ENCODE assay signal across 9 mouse cellular contexts in the genomic region with DNA sequence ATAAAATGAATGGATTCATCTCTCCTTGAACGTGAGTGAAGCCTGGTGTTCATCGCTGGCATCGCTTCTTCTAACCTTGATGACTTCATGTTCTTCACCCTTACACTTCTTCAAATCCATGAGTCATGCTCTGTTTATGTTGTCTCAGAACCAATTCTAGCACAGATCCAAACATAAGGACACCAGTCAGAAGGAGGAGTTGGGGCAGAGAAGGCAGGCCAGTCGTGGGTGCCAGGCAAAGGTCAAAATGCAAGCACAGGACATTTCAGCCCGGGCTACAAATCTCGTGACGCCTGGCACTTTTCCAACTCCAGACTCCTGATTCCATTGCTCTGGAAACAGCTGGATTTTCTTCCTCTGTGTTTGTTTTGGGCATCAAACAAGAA. TPM values are rescaled to one million over a fixed set of nuclear protein-coding genes. Genes with fewer than 3 reads are reported as not detected.
DNase-seq lines count a peak whose midpoint lies in the region; ATAC-seq and TF ChIP-seq lines count a peak whose summit lies in the region.
"Had no signal": no experiment of that assay in that cellular context is flagged by ENCODE, and none has a peak within 500 bp of the region (broad histone marks: within the 10 kb centered on the region; RNA-seq: fewer than 3 reads in every experiment).

No protein-coding gene starts in this region.

- in situ Hi-C loops in Patski (cut with MboI; ENCODE audit: low pct_unique_long_range_greater_than_20kb) = loop anchor here (25.0 kb wide), 1 partner anchor 695 kb away; a partner anchor contains a TSS

- no peaks in the 10 kb centered on the region for H3K27me3 ChIP-seq in Patski
- H3K27me3 ChIP-seq in hindbrain, embryonic 13.5 days = no peaks in the 10 kb centered on the region

- no peaks in the 10 kb centered on the region for H3K9me3 ChIP-seq in hindbrain, embryonic 13.5 days

- ATAC-seq in Patski = peak; percentile 68
- peak; percentile 34 for ATAC-seq in hindbrain, embryonic 13.5 days (ENCODE audit: low FRiP score)

- no peak for TF ChIP-seq CTCF in Patski (IDR thresholded peaks at IDR 0.05)

- 39% methylated on average over 7 of the region's 7 CpGs for WGBS in hindbrain, embryonic 13.5 days

- peak overlapping the region; percentile 91 for H3K4me3 ChIP-seq in hindbrain, embryonic 13.5 days

- H3K4me2 ChIP-seq in hindbrain, embryonic 13.5 days = peak overlapping the region; percentile 70

- peaks cover 3% of the 10 kb centered on the region for H3K36me3 ChIP-seq in hindbrain, embryonic 13.5 days

- CTCF ChIA-PET in Patski (lab: Charles Lee) = interaction anchor here (1.3 kb wide), 1 partner anchor 12 kb away, joined by 6 read pairs; no protein-coding TSS in a partner anchor

- H3K9ac ChIP-seq in hindbrain, embryonic 13.5 days = peak overlapping the region; percentile 94

- no peak for DNase-seq in Patski (ENCODE audit: low read depth, low spot score)
- peak; percentile 75 for DNase-seq in cerebellum, adult 9-10 months
- peak; percentile 84 for DNase-seq in gastrocnemius, adult 18-20 months (ENCODE audit: low spot score)
- DNase-seq in layer of hippocampus, postnatal 10 days (ENCODE audit: low spot score in 2 of 2) = peak; percentile 49 to 65
- DNase-seq in lung, postnatal 25 days (ENCODE audit: low spot score) = peak; percentile 72
- peak; percentile 68 for DNase-seq in ovary, postnatal 36 days (ENCODE audit: low spot score)
- no peak for DNase-seq in spleen, postnatal 4 days (ENCODE audit: low spot score in 2 of 2)

- POLR2A ChIA-PET in Patski (lab: Charles Lee) = no interaction called here

- H3K27ac ChIP-seq in hindbrain, embryonic 13.5 days = peak overlapping the region; percentile 91

- peaks cover 35% of the 10 kb centered on the region for H3K4me1 ChIP-seq in hindbrain, embryonic 13.5 days (replicated peaks)

RNA-seq across cellular contexts. Expression of a gene that starts 0.4 kb away (rescaled TPM):
- 203 TPM for polyA plus RNA-seq in Patski (2021)
- total RNA-seq in gastrocnemius, adult 18-20 months (2021) = 100 to 1,000 TPM in 1 of 2 experiments, 10 to 100 TPM in 1; 61.3 to 105 TPM
- 175 and 180 TPM in 2 replicates for polyA plus RNA-seq in hindbrain, embryonic 13.5 days (2015; fragmentation: Nextera tagmentation; extraction: Ambion mirVana)
- total RNA-seq in layer of hippocampus, postnatal 10 days (2021) = 100 to 1,000 TPM; 386 to 427 TPM

RNA-seq across cellular contexts. Expression of a gene that starts 20.2 kb away (rescaled TPM):
- 0.19 TPM for polyA plus RNA-seq in Patski (2021)
- total RNA-seq in gastrocnemius, adult 18-20 months (2021) = not detected
- polyA plus RNA-seq in hindbrain, embryonic 13.5 days (2015; fragmentation: Nextera tagmentation; extraction: Ambion mirVana) = not detected in 2 replicates
- not detected for total RNA-seq in layer of hippocampus, postnatal 10 days (2021)
- total RNA-seq: left cerebral cortex, adult 8-10 months had no signal

RNA-seq across cellular contexts. Expression of a gene that starts 25.6 kb away (rescaled TPM):
- not detected for polyA plus RNA-seq in Patski (2021)
- under 1 TPM in 1 of 2 experiments, not detected in 1; 0.31 TPM for total RNA-seq in gastrocnemius, adult 18-20 months (2021)
- polyA plus RNA-seq in hindbrain, embryonic 13.5 days (2015; fragmentation: Nextera tagmentation; extraction: Ambion mirVana) = not detected in 2 replicates
- not detected for total RNA-seq in layer of hippocampus, postnatal 10 days (2021)

RNA-seq across cellular contexts. Expression of a gene that starts 45.2 kb away (rescaled TPM):
- not detected for polyA plus RNA-seq in Patski (2021)
- total RNA-seq in gastrocnemius, adult 18-20 months (2021) = not detected
- polyA plus RNA-seq in hindbrain, embryonic 13.5 days (2015; fragmentation: Nextera tagmentation; extraction: Ambion mirVana) = 0.10 TPM in 1 of 2 replicates, not detected in the other
- total RNA-seq in layer of hippocampus, postnatal 10 days (2021) = not detected
- total RNA-seq: left cerebral cortex, adult 8-10 months had no signal

RNA-seq across cellular contexts. Expression of a gene that starts 59.0 kb away (rescaled TPM):
- not detected for polyA plus RNA-seq in Patski (2021)
- total RNA-seq in gastrocnemius, adult 18-20 months (2021) = not detected
- polyA plus RNA-seq in hindbrain, embryonic 13.5 days (2015; fragmentation: Nextera tagmentation; extraction: Ambion mirVana) = not detected in 2 replicates
- not detected for total RNA-seq in layer of hippocampus, postnatal 10 days (2021)
- total RNA-seq: left cerebral cortex, adult 8-10 months had no signal

Comparison
In these comparisons a context has a peak if more than half of its experiments do, and no peak if none do; other contexts are left out.
1. DNase-seq: peak in cerebellum, adult 9-10 months (single experiment), gastrocnemius, adult 18-20 months (single experiment), layer of hippocampus, postnatal 10 days (2 of 2), lung, postnatal 25 days (single experiment) and ovary, postnatal 36 days (single experiment); none in Patski (single experiment) and spleen, postnatal 4 days (0 of 2).